Mouse (Mus musculus): Measurements from ENCODE around the gene Fbrsl1. TPM values are rescaled to one million over a fixed set of nuclear protein-coding genes. Genes with fewer than 3 reads are reported as not detected.

Gene Fbrsl1
- polyA plus RNA-seq, 1 experiment from 2014 or later, result 24.8 TPM

- ATAC-seq (ENCODE audit: low FRiP score), result no peak
- DNase-seq (ENCODE audit: low spot score), result no peak
- H3K4me2 ChIP-seq (replicated peaks), result no peak overlapping the region
These were observed 26.9 kb downstream of the Fbrsl1 start for GRCm38 (mm10) chr5:110421393-110421792.

GRCm38 (mm10) chr5:110420950-110421349, 27.4 kb downstream of the Fbrsl1 start:
- no peak for DNase-seq (ENCODE audit: low spot score)

More at GRCm38 (mm10) chr5:110421393-110421792, 26.9 kb downstream of the Fbrsl1 start:
- no peaks in the 10 kb centered on the region for H3K36me3 ChIP-seq (replicated peaks; ENCODE audit: control insufficient read depth, insufficient read depth)
- WGBS, result 91% methylated on average over 6 of the region's 6 CpGs
- no peak overlapping the region for H3K27ac ChIP-seq
- no peaks in the 10 kb centered on the region for H3K9me3 ChIP-seq (ENCODE audit: control insufficient read depth, low read length)
- no peak overlapping the region for H3K9ac ChIP-seq
- no peak overlapping the region for H3K4me3 ChIP-seq (replicated peaks; ENCODE audit: low read length)
- H3K27me3 ChIP-seq (ENCODE audit: control insufficient read depth, insufficient read depth, low read length), result no peaks in the 10 kb centered on the region
- peaks cover 20% of the 10 kb centered on the region for H3K4me1 ChIP-seq (replicated peaks; ENCODE audit: control insufficient read depth, insufficient read depth, low read length)

DNA sequence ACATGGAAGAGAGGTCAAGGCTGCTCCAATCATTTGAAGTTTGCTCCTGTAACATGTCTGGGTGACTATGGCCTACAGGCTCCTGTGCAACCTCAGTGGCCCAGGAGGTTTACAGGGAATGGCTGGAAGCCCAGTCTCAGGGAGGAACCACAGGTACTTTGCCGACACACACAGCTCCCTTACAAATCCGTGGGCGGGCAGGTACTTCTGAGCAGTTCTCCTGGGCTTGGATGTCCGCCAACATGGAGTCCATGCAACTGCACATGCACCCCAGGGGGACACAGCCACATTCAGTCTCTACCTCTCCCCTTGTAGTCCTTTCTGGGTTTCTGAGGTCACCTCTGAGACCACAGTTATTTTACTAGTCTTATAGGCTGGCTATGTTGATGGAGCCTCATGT, 28.1 kb downstream of the Fbrsl1 start:
- 89% methylated on average over 4 of the region's 4 CpGs for WGBS

More at GRCm38 (mm10) chr5:110420950-110421349, 27.4 kb downstream of the Fbrsl1 start:
- Histone ChIP-seq H3K27me3 (ENCODE audit: control insufficient read depth, insufficient read depth, low read length) (no peaks in the 10 kb centered on the region), H3K4me2 (replicated peaks) (no peak overlapping the region), H3K36me3 (replicated peaks; ENCODE audit: control insufficient read depth, insufficient read depth) (no peaks in the 10 kb centered on the region), H3K27ac (no peak overlapping the region), H3K9me3 (ENCODE audit: control insufficient read depth, low read length) (no peaks in the 10 kb centered on the region), H3K4me1 (replicated peaks; ENCODE audit: control insufficient read depth, insufficient read depth, low read length) (peaks cover 25% of the 10 kb centered on the region), H3K4me3 (replicated peaks; ENCODE audit: low read length) (no peak overlapping the region), H3K9ac (no peak overlapping the region)
- no peak for ATAC-seq (ENCODE audit: low FRiP score)
- WGBS, result 83% methylated on average over 1 of the region's 1 CpGs

GRCm38 (mm10) chr5:110418523-110418911, 29.8 kb downstream of the Fbrsl1 start:
- Histone ChIP-seq H3K4me3 (replicated peaks; ENCODE audit: low read length) (no peak overlapping the region), H3K9me3 (ENCODE audit: control insufficient read depth, low read length) (no peaks in the 10 kb centered on the region), H3K27me3 (ENCODE audit: control insufficient read depth, insufficient read depth, low read length) (no peaks in the 10 kb centered on the region), H3K36me3 (replicated peaks; ENCODE audit: control insufficient read depth, insufficient read depth) (peaks cover 10% of the 10 kb centered on the region; the same call in 1 of the 2 replicates), H3K4me1 (replicated peaks; ENCODE audit: control insufficient read depth, insufficient read depth, low read length) (peaks cover 39% of the 10 kb centered on the region), H3K27ac (no peak overlapping the region), H3K4me2 (replicated peaks) (no peak overlapping the region), H3K9ac (no peak overlapping the region)
- 92% methylated on average over 1 of the region's 1 CpGs for WGBS
- ATAC-seq (ENCODE audit: low FRiP score), result no peak
- no peak for DNase-seq (ENCODE audit: low spot score)

More for the DNA sequence above, 28.1 kb downstream of the Fbrsl1 start:
- peaks cover 5% of the 10 kb centered on the region; the same call in 1 of the 2 replicates for H3K36me3 ChIP-seq (replicated peaks; ENCODE audit: control insufficient read depth, insufficient read depth)
- no peak overlapping the region for H3K4me2 ChIP-seq (replicated peaks)
- DNase-seq (ENCODE audit: low spot score) (no peak), ATAC-seq (ENCODE audit: low FRiP score) (no peak)
- peaks cover 32% of the 10 kb centered on the region for H3K4me1 ChIP-seq (replicated peaks; ENCODE audit: control insufficient read depth, insufficient read depth, low read length)
- H3K4me3 ChIP-seq (replicated peaks; ENCODE audit: low read length), result no peak overlapping the region
- H3K9ac ChIP-seq, result no peak overlapping the region
- no peak overlapping the region for H3K27ac ChIP-seq
- no peaks in the 10 kb centered on the region for H3K9me3 ChIP-seq (ENCODE audit: control insufficient read depth, low read length)
- H3K27me3 ChIP-seq (ENCODE audit: control insufficient read depth, insufficient read depth, low read length), result no peaks in the 10 kb centered on the region

GRCm38 (mm10) chr5:110417756-110418522, 30.4 kb downstream of the Fbrsl1 start:
- Histone ChIP-seq H3K4me2 (replicated peaks) (no peak overlapping the region), H3K4me1 (replicated peaks; ENCODE audit: control insufficient read depth, insufficient read depth, low read length) (peaks cover 39% of the 10 kb centered on the region), H3K27ac (peak overlapping the region; percentile 84; the same call in 1 of the 2 replicates), H3K9me3 (ENCODE audit: control insufficient read depth, low read length) (no peaks in the 10 kb centered on the region), H3K4me3 (replicated peaks; ENCODE audit: low read length) (no peak overlapping the region), H3K36me3 (replicated peaks; ENCODE audit: control insufficient read depth, insufficient read depth) (peaks cover 10% of the 10 kb centered on the region; the same call in 1 of the 2 replicates), H3K9ac (no peak overlapping the region), H3K27me3 (ENCODE audit: control insufficient read depth, insufficient read depth, low read length) (no peaks in the 10 kb centered on the region)
- 57% methylated on average over 14 of the region's 14 CpGs for WGBS
- ATAC-seq (ENCODE audit: low FRiP score) (no peak), DNase-seq (ENCODE audit: low spot score) (no peak)

- Histone ChIP-seq H3K27me3 (ENCODE audit: control insufficient read depth, insufficient read depth, low read length) (no peaks in the 10 kb centered on the region), H3K9me3 (ENCODE audit: control insufficient read depth, low read length) (no peaks in the 10 kb centered on the region), H3K36me3 (replicated peaks; ENCODE audit: control insufficient read depth, insufficient read depth) (peaks cover 10% of the 10 kb centered on the region; the same call in 1 of the 2 replicates), H3K4me3 (replicated peaks; ENCODE audit: low read length) (no peak overlapping the region), H3K27ac (peak overlapping the region; percentile 84), H3K9ac (no peak overlapping the region), H3K4me2 (replicated peaks) (0 out of 2 replicates have a peak overlapping the region, but pooled peaks have one; percentile 1), H3K4me1 (replicated peaks; ENCODE audit: control insufficient read depth, insufficient read depth, low read length) (peaks cover 39% of the 10 kb centered on the region)
- WGBS, result 10% methylated on average over 7 of the region's 7 CpGs
- ATAC-seq (ENCODE audit: low FRiP score), result peak; percentile 85
- peak; percentile 75 for DNase-seq (ENCODE audit: low spot score)
These were observed 31.4 kb downstream of the Fbrsl1 start for GRCm38 (mm10) chr5:110416825-110417401.

- Histone ChIP-seq H3K9me3 (ENCODE audit: control insufficient read depth, low read length) (no peaks in the 10 kb centered on the region), H3K4me2 (replicated peaks) (0 out of 2 replicates have a peak overlapping the region, but pooled peaks have one; percentile 1), H3K27me3 (ENCODE audit: control insufficient read depth, insufficient read depth, low read length) (no peaks in the 10 kb centered on the region), H3K9ac (peak overlapping the region; percentile 26; the same call in 1 of the 2 replicates), H3K4me1 (replicated peaks; ENCODE audit: control insufficient read depth, insufficient read depth, low read length) (peaks cover 39% of the 10 kb centered on the region), H3K27ac (peak overlapping the region; percentile 84), H3K36me3 (replicated peaks; ENCODE audit: control insufficient read depth, insufficient read depth) (peaks cover 10% of the 10 kb centered on the region; the same call in 1 of the 2 replicates), H3K4me3 (replicated peaks; ENCODE audit: low read length) (no peak overlapping the region)
- ATAC-seq (ENCODE audit: low FRiP score) (peak; percentile 22; the same call in 1 of the 2 replicates), DNase-seq (ENCODE audit: low spot score) (no peak)
- 36% methylated on average over 12 of the region's 13 CpGs for WGBS
These were observed 32.2 kb downstream of the Fbrsl1 start for GRCm38 (mm10) chr5:110415806-110416700.

GRCm38 (mm10) chr5:110415022-110415421, 33.3 kb downstream of the Fbrsl1 start:
- WGBS, result 70% methylated on average over 5 of the region's 5 CpGs
- H3K4me2 ChIP-seq (replicated peaks), result no peak overlapping the region
- ATAC-seq (ENCODE audit: low FRiP score), result no peak
- H3K36me3 ChIP-seq (replicated peaks; ENCODE audit: control insufficient read depth, insufficient read depth), result peaks cover 13% of the 10 kb centered on the region; the same call in 1 of the 2 replicates
- H3K4me1 ChIP-seq (replicated peaks; ENCODE audit: control insufficient read depth, insufficient read depth, low read length), result peaks cover 39% of the 10 kb centered on the region
- H3K9me3 ChIP-seq (ENCODE audit: control insufficient read depth, low read length), result no peaks in the 10 kb centered on the region
- peak overlapping the region; percentile 84; the same call in 1 of the 2 replicates for H3K27ac ChIP-seq
- DNase-seq (ENCODE audit: low spot score), result no peak
- no peaks in the 10 kb centered on the region for H3K27me3 ChIP-seq (ENCODE audit: control insufficient read depth, insufficient read depth, low read length)
- H3K4me3 ChIP-seq (replicated peaks; ENCODE audit: low read length), result no peak overlapping the region
- H3K9ac ChIP-seq, result no peak overlapping the region

All from hindbrain, embryonic 14.5 days (tissue).